Mouse (Mus musculus): ENCODE data around the gene Syce1. TPM values are rescaled to one million over a fixed set of nuclear protein-coding genes. Genes with fewer than 3 reads are reported as not detected.

Gene Syce1
- polyA plus RNA-seq (2015; fragmentation: Nextera tagmentation; extraction: Ambion mirVana): 0.25 and 0.37 TPM in 2 replicates

GRCm38 (mm10) chr7:140787406-140788052, at the start of gene Syce1:
Gene Syce1 (minus strand): TSS chr7:140787852.
- H3K4me2 ChIP-seq (replicated peaks; ENCODE audit: low read depth, low read length): no peak within 1 kb of the TSS
- no peak within 1 kb of the TSS for H3K4me3 ChIP-seq (ENCODE audit: low read length)
- 83% methylated on average over 27 of the region's 33 CpGs for WGBS
- H3K27me3 ChIP-seq (ENCODE audit: insufficient read depth, low read length): no peaks in the 10 kb centered on the region
- H3K27ac ChIP-seq (ENCODE audit: low read length): no peak within 1 kb of the TSS
- no peaks in the 10 kb centered on the region for H3K4me1 ChIP-seq (ENCODE audit: insufficient read depth, low read length)
- no peaks in the 10 kb centered on the region for H3K36me3 ChIP-seq (ENCODE audit: insufficient read depth, low read length)
- H3K9ac ChIP-seq (replicated peaks; ENCODE audit: low read length): no peak within 1 kb of the TSS
- no peak; the same call in 1 of the 2 replicates for ATAC-seq (ENCODE audit: low FRiP score, low TSS enrichment)
- H3K9me3 ChIP-seq (ENCODE audit: low read length): no peaks in the 10 kb centered on the region

GRCm38 (mm10) chr7:140836243-140837115, 48.8 kb upstream of the Syce1 start:
- Histone ChIP-seq H3K9me3 (ENCODE audit: low read length) (no peaks in the 10 kb centered on the region), H3K4me2 (replicated peaks; ENCODE audit: low read depth, low read length) (no peak overlapping the region), H3K4me1 (ENCODE audit: insufficient read depth, low read length) (no peaks in the 10 kb centered on the region), H3K9ac (replicated peaks; ENCODE audit: low read length) (no peak overlapping the region), H3K27ac (ENCODE audit: low read length) (no peak overlapping the region), H3K36me3 (ENCODE audit: insufficient read depth, low read length) (no peaks in the 10 kb centered on the region), H3K4me3 (ENCODE audit: low read length) (no peak overlapping the region), H3K27me3 (ENCODE audit: insufficient read depth, low read length) (peaks cover 6% of the 10 kb centered on the region; the same call in 1 of the 2 replicates)
- WGBS: 80% methylated on average over 9 of the region's 9 CpGs
- ATAC-seq (ENCODE audit: low FRiP score, low TSS enrichment): no peak

GRCm38 (mm10) chr7:140835758-140836087, 48.1 kb upstream of the Syce1 start:
- Histone ChIP-seq H3K9ac (replicated peaks; ENCODE audit: low read length) (no peak overlapping the region), H3K9me3 (ENCODE audit: low read length) (no peaks in the 10 kb centered on the region), H3K36me3 (ENCODE audit: insufficient read depth, low read length) (no peaks in the 10 kb centered on the region), H3K4me2 (replicated peaks; ENCODE audit: low read depth, low read length) (no peak overlapping the region), H3K4me1 (ENCODE audit: insufficient read depth, low read length) (no peaks in the 10 kb centered on the region), H3K4me3 (ENCODE audit: low read length) (no peak overlapping the region), H3K27ac (ENCODE audit: low read length) (no peak overlapping the region), H3K27me3 (ENCODE audit: insufficient read depth, low read length) (0 out of 2 replicates have a peak, but pooled peaks cover 3% of the 10 kb centered on the region)
- 83% methylated on average over 2 of the region's 2 CpGs for WGBS
- no peak for ATAC-seq (ENCODE audit: low FRiP score, low TSS enrichment)

GRCm38 (mm10) chr7:140834968-140835757, 47.5 kb upstream of the Syce1 start, which contains the start of gene Urah:
Gene Urah (plus strand): TSS chr7:140835018.
- Histone ChIP-seq H3K4me1 (ENCODE audit: insufficient read depth, low read length) (no peaks in the 10 kb centered on the region), H3K9me3 (ENCODE audit: low read length) (no peaks in the 10 kb centered on the region), H3K27ac (ENCODE audit: low read length) (no peak within 1 kb of the TSS), H3K4me2 (replicated peaks; ENCODE audit: low read depth, low read length) (no peak within 1 kb of the TSS), H3K36me3 (ENCODE audit: insufficient read depth, low read length) (no peaks in the 10 kb centered on the region), H3K27me3 (ENCODE audit: insufficient read depth, low read length) (no peaks in the 10 kb centered on the region), H3K9ac (replicated peaks; ENCODE audit: low read length) (no peak within 1 kb of the TSS), H3K4me3 (ENCODE audit: low read length) (no peak within 1 kb of the TSS)
- no peak; the same call in 1 of the 2 replicates for ATAC-seq (ENCODE audit: low FRiP score, low TSS enrichment)
- WGBS: 46% methylated on average over 20 of the region's 20 CpGs

- Histone ChIP-seq H3K4me1 (ENCODE audit: insufficient read depth, low read length) (no peaks in the 10 kb centered on the region), H3K4me3 (ENCODE audit: low read length) (no peak overlapping the region), H3K9ac (replicated peaks; ENCODE audit: low read length) (no peak overlapping the region), H3K9me3 (ENCODE audit: low read length) (no peaks in the 10 kb centered on the region), H3K27ac (ENCODE audit: low read length) (no peak overlapping the region), H3K27me3 (ENCODE audit: insufficient read depth, low read length) (no peaks in the 10 kb centered on the region), H3K36me3 (ENCODE audit: insufficient read depth, low read length) (no peaks in the 10 kb centered on the region), H3K4me2 (replicated peaks; ENCODE audit: low read depth, low read length) (no peak overlapping the region)
- ATAC-seq (ENCODE audit: low FRiP score, low TSS enrichment): no peak
- WGBS: 81% methylated on average over 4 of the region's 4 CpGs
Observed at GRCm38 (mm10) chr7:140833341-140833740, 45.7 kb upstream of the Syce1 start.

- no peaks in the 10 kb centered on the region for H3K4me1 ChIP-seq (ENCODE audit: insufficient read depth, low read length)
- no peak overlapping the region for H3K9ac ChIP-seq (replicated peaks; ENCODE audit: low read length)
- H3K9me3 ChIP-seq (ENCODE audit: low read length): no peaks in the 10 kb centered on the region
- WGBS: 65% methylated on average over 6 of the region's 6 CpGs
- H3K27ac ChIP-seq (ENCODE audit: low read length): no peak overlapping the region
- no peak for ATAC-seq (ENCODE audit: low FRiP score, low TSS enrichment)
- no peaks in the 10 kb centered on the region for H3K27me3 ChIP-seq (ENCODE audit: insufficient read depth, low read length)
- H3K36me3 ChIP-seq (ENCODE audit: insufficient read depth, low read length): no peaks in the 10 kb centered on the region
- H3K4me3 ChIP-seq (ENCODE audit: low read length): no peak overlapping the region
- no peak overlapping the region for H3K4me2 ChIP-seq (replicated peaks; ENCODE audit: low read depth, low read length)
Observed at GRCm38 (mm10) chr7:140831447-140831846, 43.8 kb upstream of the Syce1 start.

- peak; percentile 49 for ATAC-seq (ENCODE audit: low FRiP score, low TSS enrichment)
- no peaks in the 10 kb centered on the region for H3K9me3 ChIP-seq (ENCODE audit: low read length)
Observed at GRCm38 (mm10) chr7:140828171-140828881, 40.7 kb upstream of the Syce1 start.

GRCm38 (mm10) chr7:140822731-140823130, 35.1 kb upstream of the Syce1 start:
- H3K27me3 ChIP-seq (ENCODE audit: insufficient read depth, low read length): no peaks in the 10 kb centered on the region
- H3K4me3 ChIP-seq (ENCODE audit: low read length): no peak overlapping the region
- no peak overlapping the region for H3K9ac ChIP-seq (replicated peaks; ENCODE audit: low read length)
- no peak overlapping the region for H3K27ac ChIP-seq (ENCODE audit: low read length)
- ATAC-seq (ENCODE audit: low FRiP score, low TSS enrichment): no peak
- H3K9me3 ChIP-seq (ENCODE audit: low read length): no peaks in the 10 kb centered on the region
- no peaks in the 10 kb centered on the region for H3K4me1 ChIP-seq (ENCODE audit: insufficient read depth, low read length)
- 87% methylated on average over 4 of the region's 4 CpGs for WGBS
- no peaks in the 10 kb centered on the region for H3K36me3 ChIP-seq (ENCODE audit: insufficient read depth, low read length)
- H3K4me2 ChIP-seq (replicated peaks; ENCODE audit: low read depth, low read length): no peak overlapping the region

More at GRCm38 (mm10) chr7:140828171-140828881, 40.7 kb upstream of the Syce1 start:
- Histone ChIP-seq H3K27ac (ENCODE audit: low read length) (no peak overlapping the region), H3K9ac (replicated peaks; ENCODE audit: low read length) (no peak overlapping the region), H3K36me3 (ENCODE audit: insufficient read depth, low read length) (no peaks in the 10 kb centered on the region), H3K4me3 (ENCODE audit: low read length) (no peak overlapping the region), H3K4me2 (replicated peaks; ENCODE audit: low read depth, low read length) (no peak overlapping the region), H3K27me3 (ENCODE audit: insufficient read depth, low read length) (no peaks in the 10 kb centered on the region), H3K4me1 (ENCODE audit: insufficient read depth, low read length) (no peaks in the 10 kb centered on the region)
- 36% methylated on average over 8 of the region's 8 CpGs for WGBS

- Histone ChIP-seq H3K4me1 (ENCODE audit: insufficient read depth, low read length) (no peaks in the 10 kb centered on the region), H3K27ac (ENCODE audit: low read length) (no peak within 1 kb of the TSS), H3K27me3 (ENCODE audit: insufficient read depth, low read length) (no peaks in the 10 kb centered on the region), H3K9me3 (ENCODE audit: low read length) (no peaks in the 10 kb centered on the region), H3K9ac (replicated peaks; ENCODE audit: low read length) (peak within 1 kb of the TSS; percentile 53), H3K4me3 (ENCODE audit: low read length) (peak within 1 kb of the TSS; percentile 45), H3K36me3 (ENCODE audit: insufficient read depth, low read length) (no peaks in the 10 kb centered on the region), H3K4me2 (replicated peaks; ENCODE audit: low read depth, low read length) (peak within 1 kb of the TSS; percentile 57)
- 2% methylated on average over 21 of the region's 21 CpGs for WGBS
- peak; percentile 77 for ATAC-seq (ENCODE audit: low FRiP score, low TSS enrichment)
Observed at GRCm38 (mm10) chr7:140821653-140822329, 34.1 kb upstream of the Syce1 start, which contains the start of gene Zfp941. Gene Zfp941 (minus strand): TSS chr7:140822178.

Data from kidney, embryonic 16.5 days (tissue).